Mouse (Mus musculus) cortical plate, adult 2 months (tissue): ENCODE results near the gene Irf7. TPM values are rescaled to one million over a fixed set of nuclear protein-coding genes. Genes with fewer than 3 reads are reported as not detected.

ENCODE experiments used
- H3K27ac ChIP-seq: fragments of 200-500 bp; 2 replicates; pipeline ENCODE4 v1.5.1; 2012; ENCODE audit warnings: low read length, control low read depth, inconsistent platforms; ENCODE audit not compliant: insufficient read depth
- H3K4me1 ChIP-seq: fragments of 200-500 bp; 2 replicates; pipeline ENCODE4 v1.6.1; 2011; ENCODE audit warnings: low read length; ENCODE audit not compliant: control insufficient read depth, insufficient read depth
- H3K4me3 ChIP-seq: fragments of 200-500 bp; 2 replicates; pipeline ENCODE4 v1.5.1; 2011; ENCODE audit warnings: mild to moderate bottlenecking, low read length, control low read depth; ENCODE audit not compliant: insufficient read depth
- CTCF ChIP-seq: fragments of 200-500 bp; IDR thresholded peaks from 2 replicates; pipeline ENCODE4 v1.5.1; 2011; ENCODE audit warnings: mild to moderate bottlenecking, control low read depth, low read length; ENCODE audit not compliant: insufficient read depth; ENCODE audit errors: extremely low read depth
- POLR2A ChIP-seq: fragments of 200-500 bp; IDR thresholded peaks from 2 replicates; pipeline ENCODE4 v1.6.1; 2011; ENCODE audit warnings: mild to moderate bottlenecking, low read length, control low read depth; ENCODE audit not compliant: insufficient read depth; ENCODE audit errors: extremely low read depth
- polyA plus RNA-seq: library from polyadenylated mRNA; depleted of rRNA; stranded (reverse); fragments of >200 nt; gene quantifications from 2 replicates; pipeline ENCODE4 v1.2.3, GENCODE M21; 2012; rRNA removed

Gene Irf7
- polyA plus RNA-seq: 6.8 and 7.5 TPM in 2 replicates

- Histone ChIP-seq H3K4me3 (peak within 1 kb of the TSS; percentile 71), H3K27ac (no peak within 1 kb of the TSS), H3K4me1 (no peaks in the 10 kb centered on the region)
- TF ChIP-seq CTCF: no peak
- no peak for TF ChIP-seq POLR2A
Measured at GRCm38 (mm10) chr7:141265739-141266561, at the start of gene Irf7. Irf7 (minus strand) TSS chr7:141266481.

DNA sequence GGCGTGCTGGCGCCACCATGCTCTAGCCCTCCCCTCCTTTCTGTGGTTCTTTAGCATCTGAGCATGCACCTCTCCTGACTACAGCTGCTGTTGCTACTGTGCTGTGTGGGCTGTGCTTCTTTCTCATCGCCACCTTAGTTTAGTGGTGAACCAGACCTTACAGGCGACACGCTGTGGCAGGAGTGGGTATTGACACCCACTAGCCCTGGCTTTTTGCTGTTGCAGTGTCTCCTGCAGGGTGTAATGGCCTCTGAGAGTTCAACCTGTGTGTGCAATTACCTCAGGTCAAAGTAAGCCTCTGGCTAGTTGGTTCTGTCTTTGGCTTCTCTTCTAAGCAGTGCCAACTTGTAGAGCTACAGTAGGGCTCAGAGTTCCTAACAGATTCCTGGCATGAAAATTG, 49.7 kb upstream of the Irf7 start:
- H3K27ac ChIP-seq: no peak overlapping the region
- H3K4me1 ChIP-seq: peaks cover 2% of the 10 kb centered on the region
- H3K4me3 ChIP-seq: no peak overlapping the region
- TF ChIP-seq POLR2A: no peak
- TF ChIP-seq CTCF: peak; percentile 53

- no peak overlapping the region for H3K27ac ChIP-seq
Measured at GRCm38 (mm10) chr7:141315076-141315475, 48.8 kb upstream of the Irf7 start.

DNA sequence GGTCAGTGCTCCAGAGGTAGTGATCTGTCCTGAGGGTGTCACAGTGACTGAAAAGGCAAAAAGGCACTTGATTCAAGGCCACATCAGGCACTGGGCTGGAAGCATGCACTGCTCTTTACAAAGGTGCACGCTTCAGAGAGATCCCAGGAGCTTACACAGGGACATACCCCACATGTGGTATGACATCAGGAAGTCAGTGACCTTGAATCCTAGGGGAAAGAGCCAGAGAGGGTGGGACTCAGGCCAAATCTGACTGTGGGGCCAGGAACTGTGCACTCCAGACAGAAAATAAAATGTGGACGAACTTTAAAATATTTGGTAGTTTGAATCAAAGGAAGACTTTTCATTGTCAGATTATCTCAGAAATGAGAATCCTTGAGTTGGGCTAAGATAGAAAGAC, 48.1 kb upstream of the Irf7 start:
- peaks cover 5% of the 10 kb centered on the region for H3K4me1 ChIP-seq
- TF ChIP-seq CTCF (no peak), POLR2A (no peak)
- H3K4me3 ChIP-seq: no peak overlapping the region
- no peak overlapping the region for H3K27ac ChIP-seq

More at GRCm38 (mm10) chr7:141315076-141315475, 48.8 kb upstream of the Irf7 start:
- no peak overlapping the region for H3K4me3 ChIP-seq
- TF ChIP-seq CTCF (no peak), POLR2A (no peak)
- peaks cover 5% of the 10 kb centered on the region for H3K4me1 ChIP-seq

- Histone ChIP-seq H3K4me3 (no peak overlapping the region), H3K27ac (no peak overlapping the region), H3K4me1 (no peaks in the 10 kb centered on the region)
- TF ChIP-seq CTCF (no peak), POLR2A (no peak)
Measured at GRCm38 (mm10) chr7:141304537-141304936, 38.3 kb upstream of the Irf7 start.

DNA sequence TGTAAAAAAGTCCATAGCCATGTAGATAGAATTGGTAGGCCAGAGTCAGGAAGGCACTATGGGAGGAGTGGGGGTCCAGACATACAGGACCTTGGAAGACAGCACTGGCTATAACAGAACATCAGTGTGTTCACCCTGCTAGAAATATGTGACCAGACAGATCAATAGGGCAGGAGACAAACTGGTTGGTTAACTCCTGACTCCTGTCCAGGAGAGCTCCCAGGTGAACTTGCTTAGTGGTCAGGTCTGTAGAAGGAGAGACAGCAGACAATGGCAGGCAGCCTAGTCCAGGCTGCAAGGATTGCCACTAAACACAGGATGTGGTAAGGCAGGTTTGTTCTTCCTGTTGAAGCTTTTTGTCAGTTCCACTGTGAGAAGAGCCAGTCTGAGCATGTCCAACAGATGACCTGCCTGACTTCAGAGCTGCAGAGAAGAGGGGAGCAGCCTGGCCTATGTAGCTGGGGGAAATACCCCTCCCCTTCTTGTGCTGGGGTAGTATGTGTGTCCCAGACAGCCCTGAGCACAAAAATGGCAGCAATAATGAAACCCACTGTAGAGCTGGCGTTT, 36.5 kb upstream of the Irf7 start:
- TF ChIP-seq CTCF (no peak), POLR2A (no peak)
- Histone ChIP-seq H3K4me3 (no peak overlapping the region), H3K27ac (no peak overlapping the region), H3K4me1 (no peaks in the 10 kb centered on the region)

DNA sequence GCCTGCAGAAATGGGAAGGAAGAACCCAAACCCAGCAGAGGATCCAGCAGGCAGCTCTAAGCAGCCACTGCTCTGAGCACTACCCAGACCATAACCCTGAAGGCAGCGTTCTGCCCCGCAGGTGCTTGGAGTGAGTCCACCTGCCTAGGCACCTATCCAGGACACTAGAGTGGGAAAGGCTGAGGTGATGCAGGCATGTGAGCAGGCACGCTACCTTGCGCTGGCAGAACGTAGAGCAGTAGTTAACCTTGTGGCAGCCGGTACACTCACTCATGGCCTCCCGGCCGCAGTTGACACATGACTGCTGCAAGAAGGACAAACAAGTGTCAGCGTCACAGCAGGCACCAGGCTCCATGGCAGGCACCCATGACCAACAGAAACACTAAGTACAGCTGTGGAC, 35.1 kb upstream of the Irf7 start:
- Histone ChIP-seq H3K4me3 (no peak overlapping the region), H3K4me1 (no peaks in the 10 kb centered on the region), H3K27ac (no peak overlapping the region)
- no peak for TF ChIP-seq CTCF
- TF ChIP-seq POLR2A: no peak

DNA sequence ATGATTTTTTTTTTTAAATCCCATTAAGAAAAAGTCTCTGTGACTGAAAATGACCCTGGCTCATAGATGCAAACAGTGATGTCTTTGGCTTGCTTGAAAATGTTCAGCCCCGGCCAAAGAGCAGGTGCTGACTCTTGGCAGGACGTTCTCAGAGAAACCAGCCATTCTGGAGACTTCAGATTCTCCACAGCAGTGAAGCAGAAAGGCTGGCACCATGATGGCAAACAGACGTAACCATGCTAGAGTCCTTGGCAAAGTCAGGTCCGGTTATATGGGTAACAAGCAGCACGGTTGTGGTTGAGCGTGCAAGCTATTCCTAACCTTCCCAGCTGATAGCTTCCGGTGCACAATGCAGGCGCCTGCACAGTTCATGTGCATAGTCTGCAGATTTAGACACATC, 32.9 kb upstream of the Irf7 start:
- Histone ChIP-seq H3K4me3 (no peak overlapping the region), H3K27ac (no peak overlapping the region), H3K4me1 (no peaks in the 10 kb centered on the region)
- no peak for TF ChIP-seq CTCF
- TF ChIP-seq POLR2A: no peak

- TF ChIP-seq POLR2A (no peak), CTCF (no peak)
- Histone ChIP-seq H3K4me3 (no peak overlapping the region), H3K4me1 (no peaks in the 10 kb centered on the region; the same call in 1 of the 2 replicates), H3K27ac (no peak overlapping the region)
Measured at GRCm38 (mm10) chr7:141297926-141298650, 31.8 kb upstream of the Irf7 start.
